Comparison of ENCODE assay signal across 8 mouse cellular contexts in the genomic region with DNA sequence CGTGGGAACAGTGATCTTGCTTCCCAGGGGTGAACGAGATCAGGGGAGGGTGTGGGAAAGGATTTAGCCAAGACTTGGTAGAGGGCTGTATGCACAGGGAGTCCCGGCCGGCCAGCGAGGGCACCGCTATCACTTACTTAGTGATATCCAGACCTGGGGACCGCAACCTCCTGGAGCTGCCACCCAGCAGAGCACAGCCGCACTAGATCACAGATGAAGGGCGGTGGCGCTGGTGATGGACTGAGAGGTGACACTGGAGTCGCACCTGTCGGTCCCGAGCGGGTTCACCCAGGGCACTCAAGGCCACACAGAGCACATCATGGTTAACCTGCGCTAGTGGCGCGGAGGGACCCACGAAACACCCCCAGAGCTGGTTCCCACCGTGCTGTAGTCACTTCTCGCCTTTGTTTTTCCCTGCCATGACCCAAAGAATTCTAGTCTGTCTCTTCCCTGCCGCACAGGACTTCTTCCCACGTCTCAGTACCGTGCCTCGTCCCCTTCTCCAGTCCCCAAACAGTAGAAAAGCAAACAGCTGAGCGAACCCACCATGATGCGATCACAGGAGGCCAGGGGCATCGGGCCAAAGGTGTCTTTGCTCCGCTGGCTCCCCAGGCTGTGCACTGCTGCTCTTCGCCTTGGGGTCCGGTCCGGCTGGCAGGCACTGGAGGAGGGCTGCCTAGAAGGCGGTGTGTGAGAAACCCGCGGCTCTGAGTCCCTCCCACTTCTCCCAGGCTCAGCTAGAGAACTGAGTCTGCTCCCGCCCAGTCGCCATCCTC. TPM values are rescaled to one million over a fixed set of nuclear protein-coding genes. Genes with fewer than 3 reads are reported as not detected.
DNase-seq lines count a peak whose midpoint lies in the region; ATAC-seq lines count a peak whose summit lies in the region.
"Had no signal": no experiment of that assay in that cellular context is flagged by ENCODE, and none has a peak within 500 bp of the region (broad histone marks: within the 10 kb centered on the region; RNA-seq: fewer than 3 reads in every experiment).

Gucy1a1 (minus strand) TSS at position 664 of the 776 bp plus-strand sequence.

- H3K9ac ChIP-seq in embryonic facial prominence, embryonic 12.5 days = peak within 1 kb of the TSS; percentile 46
- peak within 1 kb of the TSS; percentile 62 for H3K9ac ChIP-seq in limb, embryonic 13.5 days
- peak within 1 kb of the TSS; percentile 51 for H3K9ac ChIP-seq in midbrain, embryonic 15.5 days
- peak within 1 kb of the TSS; percentile 84 for H3K9ac ChIP-seq in stomach, embryonic 16.5 days (ENCODE audit: low read length)

- H3K36me3 ChIP-seq in embryonic facial prominence, embryonic 12.5 days = no peaks in the 10 kb centered on the region
- no peaks in the 10 kb centered on the region for H3K36me3 ChIP-seq in limb, embryonic 13.5 days
- no peaks in the 10 kb centered on the region for H3K36me3 ChIP-seq in midbrain, embryonic 15.5 days (replicated peaks)
- no peaks in the 10 kb centered on the region for H3K36me3 ChIP-seq in stomach, embryonic 16.5 days (ENCODE audit: control insufficient read depth, insufficient read depth, low read length)

- peak within 1 kb of the TSS; percentile 72 for H3K4me2 ChIP-seq in embryonic facial prominence, embryonic 12.5 days (replicated peaks)
- H3K4me2 ChIP-seq in limb, embryonic 13.5 days (replicated peaks) = peak within 1 kb of the TSS; percentile 87
- peak within 1 kb of the TSS; percentile 98 for H3K4me2 ChIP-seq in midbrain, embryonic 15.5 days
- peak within 1 kb of the TSS; percentile 65 for H3K4me2 ChIP-seq in stomach, embryonic 16.5 days (ENCODE audit: low read depth, low read length)

- ATAC-seq in embryonic facial prominence, embryonic 12.5 days (ENCODE audit: insufficient number of reproducible peaks, insufficient read depth, low FRiP score, low TSS enrichment) = peak; percentile 86
- peak; percentile 77 for ATAC-seq in limb, embryonic 13.5 days (ENCODE audit: low FRiP score, low read depth)
- ATAC-seq in midbrain, embryonic 15.5 days (replicated peaks) = peak; percentile 90
- peak; percentile 89 for ATAC-seq in stomach, embryonic 16.5 days (ENCODE audit: insufficient read depth, low FRiP score)

- under 1% methylated on average over 36 of the region's 36 CpGs for WGBS in embryonic facial prominence, embryonic 12.5 days
- WGBS in limb, embryonic 13.5 days = 2% methylated on average over 36 of the region's 36 CpGs
- under 1% methylated on average over 36 of the region's 36 CpGs for WGBS in midbrain, embryonic 15.5 days
- under 1% methylated on average over 36 of the region's 36 CpGs for WGBS in stomach, embryonic 16.5 days

- H3K27me3 ChIP-seq in embryonic facial prominence, embryonic 12.5 days = peaks cover 10% of the 10 kb centered on the region; the same call in 1 of the 2 replicates
- peaks cover 22% of the 10 kb centered on the region; the same call in 1 of the 2 replicates for H3K27me3 ChIP-seq in limb, embryonic 13.5 days
- H3K27me3 ChIP-seq in midbrain, embryonic 15.5 days (replicated peaks) = no peaks in the 10 kb centered on the region
- no peaks in the 10 kb centered on the region for H3K27me3 ChIP-seq in stomach, embryonic 16.5 days (ENCODE audit: control insufficient read depth, insufficient read depth, low read length)

- H3K4me1 ChIP-seq in embryonic facial prominence, embryonic 12.5 days = peaks cover 4% of the 10 kb centered on the region; the same call in 1 of the 2 replicates
- peaks cover 9% of the 10 kb centered on the region; the same call in 1 of the 2 replicates for H3K4me1 ChIP-seq in limb, embryonic 13.5 days
- H3K4me1 ChIP-seq in midbrain, embryonic 15.5 days = peaks cover 5% of the 10 kb centered on the region
- H3K4me1 ChIP-seq in stomach, embryonic 16.5 days (ENCODE audit: control insufficient read depth, insufficient read depth, low read length) = no peaks in the 10 kb centered on the region; the same call in 1 of the 2 replicates

- peak within 1 kb of the TSS; percentile 39 for H3K4me3 ChIP-seq in embryonic facial prominence, embryonic 12.5 days
- peak within 1 kb of the TSS; percentile 53 for H3K4me3 ChIP-seq in limb, embryonic 13.5 days
- H3K4me3 ChIP-seq in midbrain, embryonic 15.5 days = peak within 1 kb of the TSS; percentile 48
- H3K4me3 ChIP-seq in stomach, embryonic 16.5 days (replicated peaks; ENCODE audit: low read length) = peak within 1 kb of the TSS; percentile 69

- no peaks in the 10 kb centered on the region for H3K9me3 ChIP-seq in embryonic facial prominence, embryonic 12.5 days
- no peaks in the 10 kb centered on the region for H3K9me3 ChIP-seq in limb, embryonic 13.5 days
- H3K9me3 ChIP-seq in midbrain, embryonic 15.5 days = no peaks in the 10 kb centered on the region
- no peaks in the 10 kb centered on the region for H3K9me3 ChIP-seq in stomach, embryonic 16.5 days (replicated peaks; ENCODE audit: control insufficient read depth, low read length)

- no peak within 1 kb of the TSS for H3K27ac ChIP-seq in embryonic facial prominence, embryonic 12.5 days
- no peak within 1 kb of the TSS for H3K27ac ChIP-seq in limb, embryonic 13.5 days
- H3K27ac ChIP-seq in midbrain, embryonic 15.5 days = peak within 1 kb of the TSS; percentile 27; the same call in 1 of the 2 replicates
- peak within 1 kb of the TSS; percentile 70 for H3K27ac ChIP-seq in stomach, embryonic 16.5 days (ENCODE audit: low read length)
- H3K27ac ChIP-seq: macrophage had no signal

- DNase-seq in adrenal gland, postnatal 25 days = peak; percentile 32
- DNase-seq in heart, adult 9 months (ENCODE audit: low spot score in 2 of 2) = peak; percentile 64 to 66
- DNase-seq in kidney, adult 8-10 months = peak; percentile 19 to 21

RNA-seq across cellular contexts. Expression of gene Gucy1a1, which starts in this region (rescaled TPM):
- total RNA-seq in adrenal gland, postnatal 25 days (2021) = 17.8 and 23.9 TPM in 2 replicates
- 5.3 and 6.3 TPM in 2 replicates for polyA plus RNA-seq in embryonic facial prominence, embryonic 12.5 days (2016; fragmentation: Nextera tagmentation; extraction: Ambion mirVana)
- 5.9 and 8.1 TPM in 2 replicates for polyA plus RNA-seq in limb, embryonic 13.5 days (2015; fragmentation: Nextera tagmentation; extraction: Ambion mirVana)
- 19.1 and 20.4 TPM in 2 replicates for polyA plus RNA-seq in midbrain, embryonic 15.5 days (2015; fragmentation: Nextera tagmentation; extraction: Ambion mirVana)
- 47.5 and 53.3 TPM in 2 replicates for polyA plus RNA-seq in stomach, embryonic 16.5 days (2015; fragmentation: Nextera tagmentation; extraction: Ambion mirVana)

Comparison
In these comparisons a context has a peak if more than half of its experiments do, and no peak if none do; other contexts are left out.
1. H3K27ac ChIP-seq: peak in midbrain, embryonic 15.5 days (single experiment) and stomach, embryonic 16.5 days (single experiment); none in embryonic facial prominence, embryonic 12.5 days (single experiment) and limb, embryonic 13.5 days (single experiment).
2. Peak in every context shown above with its lines, with median percentiles within 50 percentile points of each other: DNase-seq, ATAC-seq, H3K4me2 ChIP-seq, H3K4me3 ChIP-seq and H3K9ac ChIP-seq.